Mouse (Mus musculus) liver, embryonic 13.5 days (tissue): ENCODE results near the gene Tle3. TPM values are rescaled to one million over a fixed set of nuclear protein-coding genes. Genes with fewer than 3 reads are reported as not detected.
A peak's percentile ranks its signal among the peaks of the same experiment; 100 is the strongest.

Source experiments
- ATAC-seq: fragments of 200-750 bp; cut with Nextera tagmentation; 2 replicates; pipeline ENCODE4 v1.8.0; 2017; ENCODE audit warnings: low read depth, mild to moderate bottlenecking, moderate number of reproducible peaks, moderate library complexity
- DNase-seq: peaks from one replicate; pipeline ENCODE4 v3.0.0; 2022
- H3K27ac ChIP-seq: fragments of 300-500 bp; sonication (generic); 2 replicates; pipeline ENCODE4 v1.5.1; 2015; ENCODE audit warnings: moderate library complexity, mild to moderate bottlenecking, inconsistent platforms
- H3K27me3 ChIP-seq: fragments of 300-500 bp; sonication (generic); 2 replicates; pipeline ENCODE4 v1.6.1; 2015; ENCODE audit warnings: mild to moderate bottlenecking, inconsistent platforms
- H3K36me3 ChIP-seq: fragments of 300-500 bp; sonication (generic); 2 replicates; pipeline ENCODE4 v1.6.1; 2015; ENCODE audit warnings: mild to moderate bottlenecking, inconsistent platforms
- H3K4me1 ChIP-seq: fragments of 300-500 bp; sonication (generic); replicated peaks from 2 replicates; pipeline ENCODE4 v1.6.1; 2015; ENCODE audit warnings: inconsistent platforms
- H3K4me2 ChIP-seq: fragments of 300-500 bp; sonication (generic); 2 replicates; pipeline ENCODE4 v1.6.1; 2015; ENCODE audit warnings: inconsistent platforms, mild to moderate bottlenecking, moderate library complexity
- H3K4me3 ChIP-seq: fragments of 300-500 bp; sonication (generic); replicated peaks from 2 replicates; pipeline ENCODE4 v1.5.1; 2015; ENCODE audit warnings: mild to moderate bottlenecking, inconsistent platforms
- H3K9ac ChIP-seq: fragments of 300-500 bp; sonication (generic); 2 replicates; pipeline ENCODE4 v1.6.1; 2015; ENCODE audit warnings: mild to moderate bottlenecking, inconsistent platforms
- H3K9me3 ChIP-seq: fragments of 300-500 bp; sonication (generic); replicated peaks from 2 replicates; pipeline ENCODE4 v1.6.1; 2016; ENCODE audit warnings: inconsistent platforms
- WGBS: fragments of 180-500 bp; shearing (Covaris S2); methylation state at CpG from one replicate; pipeline ENCODE4 v1.1.7; 2015; ENCODE audit not compliant: insufficient replicate concordance; 5-methylcytosine and 5-hydroxymethylcytosine counted together
- polyA plus RNA-seq: library from polyadenylated mRNA; unstranded; fragments of >200 nt; fragmentation: Nextera tagmentation; extraction: Ambion mirVana; gene quantifications from 2 replicates; pipeline ENCODE4 v1.2.1, GENCODE M21; 2015

The Tle3 gene
- polyA plus RNA-seq, 1 experiment from 2014 or later, result 3.7 TPM

- Histone ChIP-seq H3K4me2 (no peak overlapping the region), H3K9me3 (no peaks in the 10 kb centered on the region), H3K27ac (no peak overlapping the region), H3K4me3 (no peak overlapping the region), H3K4me1 (peaks cover 77% of the 10 kb centered on the region), H3K9ac (no peak overlapping the region), H3K27me3 (peaks cover 3% of the 10 kb centered on the region; the same call in 1 of the 2 replicates), H3K36me3 (no peaks in the 10 kb centered on the region; the same call in 1 of the 2 replicates)
- 62% methylated on average over 5 of the region's 5 CpGs for WGBS
- no peak for ATAC-seq
- DNase-seq, result no peak
These were observed 15.6 kb downstream of the Tle3 start for GRCm38 (mm10) chr9:61387797-61388196.

DNA sequence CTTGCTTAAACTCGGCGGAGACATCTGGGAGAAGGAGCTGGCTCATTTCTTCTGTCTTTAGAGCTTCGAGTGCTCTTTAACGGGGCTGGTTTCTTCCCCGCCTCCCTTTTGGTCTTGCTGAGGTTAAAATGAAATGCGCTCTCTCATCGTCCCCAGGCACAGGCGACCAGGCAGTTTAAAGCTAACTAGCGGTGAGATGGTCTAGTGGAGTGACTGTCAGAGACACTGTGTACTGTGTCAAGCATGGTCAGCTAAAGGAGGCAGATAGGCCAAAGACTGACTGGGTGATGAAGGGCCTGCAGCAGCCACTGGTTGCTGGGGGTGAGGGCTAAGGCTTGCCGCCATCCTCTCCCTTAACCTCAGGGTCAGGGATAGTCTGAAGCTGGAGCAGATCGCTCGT is 16.0 kb downstream of the Tle3 start:
- no peak for ATAC-seq
- no peak for DNase-seq
- no peak overlapping the region for H3K27ac ChIP-seq
- no peak overlapping the region for H3K9ac ChIP-seq
- no peaks in the 10 kb centered on the region for H3K9me3 ChIP-seq
- no peak overlapping the region for H3K4me2 ChIP-seq
- H3K27me3 ChIP-seq, result peaks cover 3% of the 10 kb centered on the region; the same call in 1 of the 2 replicates
- peaks cover 1% of the 10 kb centered on the region; the same call in 1 of the 2 replicates for H3K36me3 ChIP-seq
- peaks cover 74% of the 10 kb centered on the region for H3K4me1 ChIP-seq
- H3K4me3 ChIP-seq, result no peak overlapping the region
- 76% methylated on average over 12 of the region's 12 CpGs for WGBS

GRCm38 (mm10) chr9:61388689-61389403 is 16.7 kb downstream of the Tle3 start:
- no peak for DNase-seq
- H3K4me2 ChIP-seq, result peak overlapping the region; percentile 24; the same call in 1 of the 2 replicates

DNA sequence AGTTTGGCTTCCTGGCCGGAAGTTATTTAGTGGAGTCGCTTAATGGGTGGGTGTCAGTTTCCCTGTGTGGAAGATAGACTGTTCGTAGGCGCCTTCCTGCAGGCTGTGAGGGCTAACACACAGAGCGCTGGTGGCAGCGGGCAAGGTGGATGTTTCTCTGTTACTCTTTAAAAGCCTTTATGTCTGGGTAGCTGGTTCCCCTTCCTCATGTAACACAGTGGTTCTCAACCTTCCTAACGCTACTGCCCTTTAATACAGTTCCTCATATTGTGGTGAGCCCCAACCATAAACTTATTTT is 17.2 kb downstream of the Tle3 start:
- no peaks in the 10 kb centered on the region for H3K9me3 ChIP-seq
- DNase-seq, result no peak
- no peak for ATAC-seq
- 55% methylated on average over 7 of the region's 7 CpGs for WGBS
- H3K36me3 ChIP-seq, result peaks cover 13% of the 10 kb centered on the region
- H3K4me2 ChIP-seq, result no peak overlapping the region
- H3K4me3 ChIP-seq, result no peak overlapping the region
- no peaks in the 10 kb centered on the region for H3K27me3 ChIP-seq
- peaks cover 70% of the 10 kb centered on the region for H3K4me1 ChIP-seq
- H3K27ac ChIP-seq, result no peak overlapping the region
- no peak overlapping the region for H3K9ac ChIP-seq

More at GRCm38 (mm10) chr9:61388689-61389403, 16.7 kb downstream of the Tle3 start:
- ATAC-seq, result no peak
- Histone ChIP-seq H3K9me3 (no peaks in the 10 kb centered on the region), H3K27ac (no peak overlapping the region), H3K4me3 (no peak overlapping the region), H3K36me3 (peaks cover 8% of the 10 kb centered on the region), H3K27me3 (peaks cover 3% of the 10 kb centered on the region; the same call in 1 of the 2 replicates), H3K4me1 (peaks cover 72% of the 10 kb centered on the region), H3K9ac (no peak overlapping the region)
- WGBS, result 60% methylated on average over 14 of the region's 14 CpGs

DNA sequence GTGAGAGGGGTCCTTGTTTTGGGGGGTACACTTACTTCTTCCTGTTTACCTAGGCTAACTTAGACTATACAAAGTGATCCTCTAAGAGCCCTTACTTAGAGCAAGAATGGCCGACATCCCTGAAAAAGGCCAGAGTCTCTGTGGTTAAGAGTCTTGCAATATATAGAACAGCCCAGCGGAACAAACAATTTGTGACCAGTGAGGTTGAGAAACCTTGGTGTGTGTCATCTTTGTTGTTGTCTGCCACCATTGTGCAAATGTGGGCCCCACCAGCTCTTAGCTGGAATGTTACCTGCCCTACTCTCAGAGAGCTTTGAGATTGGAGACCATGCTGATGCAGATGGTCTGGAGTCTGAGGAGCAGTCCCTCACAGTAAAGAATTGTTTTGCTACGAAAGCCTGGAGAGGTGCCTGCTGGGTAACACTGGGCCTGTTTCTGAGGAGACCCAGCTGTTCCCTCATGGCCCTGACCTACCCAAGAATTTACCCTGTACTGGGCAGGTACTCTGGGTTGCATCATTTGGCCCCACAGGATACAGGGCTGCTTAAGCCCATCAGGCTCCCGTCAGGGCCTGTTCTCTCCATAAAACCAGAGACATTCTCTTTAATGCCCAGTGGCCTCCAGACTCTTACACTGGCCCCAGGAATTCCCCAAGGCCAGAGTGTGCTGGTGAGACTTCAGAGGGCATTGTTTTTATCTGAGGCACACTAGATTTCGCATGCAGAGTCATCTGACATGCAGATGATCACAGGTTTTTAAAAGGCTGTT is 19.6 kb downstream of the Tle3 start:
- peaks cover 54% of the 10 kb centered on the region for H3K4me1 ChIP-seq
- no peak overlapping the region for H3K4me2 ChIP-seq
- DNase-seq (no peak), ATAC-seq (0 out of 2 replicates have a peak, but pooled peaks have one; percentile 19)
- H3K4me3 ChIP-seq, result no peak overlapping the region
- H3K9me3 ChIP-seq, result no peaks in the 10 kb centered on the region
- 71% methylated on average over 5 of the region's 5 CpGs for WGBS
- no peaks in the 10 kb centered on the region for H3K27me3 ChIP-seq
- peaks cover 28% of the 10 kb centered on the region for H3K36me3 ChIP-seq
- H3K27ac ChIP-seq, result no peak overlapping the region
- H3K9ac ChIP-seq, result no peak overlapping the region

DNA sequence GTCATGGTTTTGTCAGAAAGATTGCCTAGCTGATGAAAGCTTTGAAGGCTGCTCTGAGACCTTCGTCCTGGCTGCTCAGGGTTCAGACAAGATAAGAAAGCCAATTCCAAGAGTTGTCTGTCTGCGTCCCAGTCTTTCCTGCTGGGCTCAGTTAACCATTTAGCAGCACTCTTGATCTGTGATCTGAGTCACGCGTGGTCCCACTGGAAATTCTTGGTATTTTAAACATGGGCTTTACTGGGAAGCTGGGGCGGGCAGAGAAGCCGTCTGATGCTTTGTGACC is 20.1 kb downstream of the Tle3 start:
- Histone ChIP-seq H3K27ac (no peak overlapping the region), H3K9me3 (no peaks in the 10 kb centered on the region), H3K36me3 (peaks cover 28% of the 10 kb centered on the region), H3K4me3 (no peak overlapping the region), H3K9ac (no peak overlapping the region), H3K4me1 (peaks cover 50% of the 10 kb centered on the region), H3K27me3 (no peaks in the 10 kb centered on the region), H3K4me2 (no peak overlapping the region)
- no peak for ATAC-seq
- 68% methylated on average over 6 of the region's 6 CpGs for WGBS
- no peak for DNase-seq

DNA sequence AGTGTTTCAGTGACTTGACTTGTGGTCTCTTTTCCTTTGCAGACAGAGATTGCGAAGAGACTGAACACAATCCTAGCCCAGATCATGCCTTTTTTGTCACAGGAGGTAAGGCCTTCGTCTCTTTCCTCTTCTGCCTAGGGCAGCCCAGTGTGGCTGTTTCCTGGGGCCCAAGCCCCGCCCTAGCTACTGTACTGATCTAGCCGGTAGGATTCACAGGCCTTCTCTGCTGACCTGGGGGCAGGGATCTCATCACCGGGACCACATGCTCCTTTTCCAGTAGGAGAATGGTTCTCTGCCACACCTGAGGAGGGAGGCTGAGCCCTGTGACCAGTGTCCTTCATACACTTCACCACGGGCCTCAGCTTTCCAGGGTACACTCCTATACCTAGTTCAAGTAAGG is 21.0 kb downstream of the Tle3 start:
- Histone ChIP-seq H3K9me3 (no peaks in the 10 kb centered on the region), H3K4me3 (no peak overlapping the region), H3K4me1 (peaks cover 43% of the 10 kb centered on the region), H3K27me3 (no peaks in the 10 kb centered on the region), H3K27ac (no peak overlapping the region), H3K9ac (no peak overlapping the region), H3K36me3 (peaks cover 31% of the 10 kb centered on the region), H3K4me2 (no peak overlapping the region)
- 64% methylated on average over 6 of the region's 6 CpGs for whole genome bisulfite sequencing
- DNase-seq (no peak), ATAC-seq (no peak)

DNA sequence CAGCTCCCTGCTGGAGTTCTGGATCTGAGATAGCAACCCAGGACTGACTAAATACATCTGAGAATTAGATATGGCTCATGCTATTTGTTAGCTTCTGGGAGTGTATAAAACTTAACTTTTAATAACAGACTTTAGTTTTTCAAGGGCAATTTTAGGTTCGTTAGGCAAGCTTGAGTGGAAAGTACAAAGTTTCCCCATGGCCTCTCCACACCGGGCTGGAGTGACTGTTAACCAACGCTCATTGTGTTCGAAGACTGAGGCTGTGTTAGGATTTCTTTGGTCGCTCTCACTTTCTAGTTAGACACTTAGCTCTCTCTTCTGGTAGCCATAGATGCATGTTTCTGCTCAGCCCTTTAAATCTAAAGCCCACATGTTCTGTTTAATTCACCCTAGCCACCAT is 21.7 kb downstream of the Tle3 start:
- Histone ChIP-seq H3K9ac (no peak overlapping the region), H3K9me3 (no peaks in the 10 kb centered on the region), H3K36me3 (peaks cover 38% of the 10 kb centered on the region), H3K4me2 (no peak overlapping the region), H3K4me1 (peaks cover 37% of the 10 kb centered on the region), H3K27ac (no peak overlapping the region), H3K27me3 (no peaks in the 10 kb centered on the region), H3K4me3 (no peak overlapping the region)
- no peak for DNase-seq
- WGBS, result 79% methylated on average over 5 of the region's 5 CpGs
- ATAC-seq, result no peak

DNA sequence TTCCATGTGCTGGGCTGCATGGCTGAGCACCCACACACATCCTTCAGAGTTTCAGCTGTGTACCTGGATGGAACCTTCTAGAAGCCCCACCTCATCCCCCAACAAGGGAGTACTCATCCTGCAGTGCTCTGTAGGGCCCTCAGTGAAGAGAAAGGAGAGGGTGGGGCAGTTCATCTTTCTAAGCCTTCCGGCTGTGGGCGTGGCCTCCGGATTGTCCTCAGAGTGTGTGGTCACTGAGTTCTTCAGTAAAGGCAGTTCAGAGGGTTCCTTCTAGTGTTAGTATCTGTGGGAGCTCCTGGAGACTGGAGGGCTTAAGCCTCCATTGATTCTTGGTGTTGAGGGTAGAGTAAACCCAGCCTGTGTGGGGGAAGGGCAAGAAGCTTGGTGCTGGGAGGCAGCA is 22.9 kb downstream of the Tle3 start:
- Histone ChIP-seq H3K27me3 (no peaks in the 10 kb centered on the region), H3K27ac (no peak overlapping the region), H3K4me2 (no peak overlapping the region), H3K36me3 (peaks cover 45% of the 10 kb centered on the region), H3K9me3 (no peaks in the 10 kb centered on the region), H3K4me1 (peaks cover 29% of the 10 kb centered on the region), H3K4me3 (no peak overlapping the region), H3K9ac (no peak overlapping the region)
- no peak for DNase-seq
- 73% methylated on average over 3 of the region's 3 CpGs for WGBS
- ATAC-seq, result no peak

DNA sequence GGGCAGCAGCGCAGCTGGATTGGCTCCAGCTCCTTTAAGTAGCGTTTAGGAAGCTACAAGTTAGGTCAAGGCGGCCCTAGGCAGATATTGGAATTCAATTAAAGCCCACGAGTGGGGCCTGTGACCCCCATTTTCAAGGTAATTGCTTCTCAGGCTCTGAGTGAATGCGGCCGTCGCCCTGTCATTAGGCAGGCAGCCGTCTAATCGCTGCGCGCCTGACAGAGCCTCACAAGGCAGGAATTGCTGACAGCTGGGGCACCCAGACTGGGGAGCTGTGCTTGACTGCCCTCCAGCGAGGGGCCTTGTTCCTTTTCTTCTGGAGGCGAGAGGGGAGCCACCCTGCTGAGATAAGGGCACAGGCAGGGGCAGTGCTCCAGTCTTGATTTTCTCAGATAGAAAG is 24.3 kb downstream of the Tle3 start:
- WGBS, result 68% methylated on average over 13 of the region's 13 CpGs
- Histone ChIP-seq H3K9me3 (no peaks in the 10 kb centered on the region), H3K27ac (no peak overlapping the region), H3K36me3 (peaks cover 45% of the 10 kb centered on the region), H3K9ac (no peak overlapping the region), H3K4me1 (peaks cover 19% of the 10 kb centered on the region), H3K4me2 (no peak overlapping the region), H3K4me3 (no peak overlapping the region), H3K27me3 (no peaks in the 10 kb centered on the region)
- ATAC-seq, result no peak
- no peak for DNase-seq

GRCm38 (mm10) chr9:61397130-61397529 is 25.0 kb downstream of the Tle3 start:
- no peak for ATAC-seq
- H3K27me3 ChIP-seq, result no peaks in the 10 kb centered on the region
- peaks cover 12% of the 10 kb centered on the region for H3K4me1 ChIP-seq
- peaks cover 45% of the 10 kb centered on the region for H3K36me3 ChIP-seq
- no peak for DNase-seq
- no peak overlapping the region for H3K9ac ChIP-seq
- no peak overlapping the region for H3K27ac ChIP-seq
- H3K9me3 ChIP-seq, result no peaks in the 10 kb centered on the region
- 65% methylated on average over 4 of the region's 4 CpGs for WGBS
- H3K4me3 ChIP-seq, result no peak overlapping the region
- no peak overlapping the region for H3K4me2 ChIP-seq

DNA sequence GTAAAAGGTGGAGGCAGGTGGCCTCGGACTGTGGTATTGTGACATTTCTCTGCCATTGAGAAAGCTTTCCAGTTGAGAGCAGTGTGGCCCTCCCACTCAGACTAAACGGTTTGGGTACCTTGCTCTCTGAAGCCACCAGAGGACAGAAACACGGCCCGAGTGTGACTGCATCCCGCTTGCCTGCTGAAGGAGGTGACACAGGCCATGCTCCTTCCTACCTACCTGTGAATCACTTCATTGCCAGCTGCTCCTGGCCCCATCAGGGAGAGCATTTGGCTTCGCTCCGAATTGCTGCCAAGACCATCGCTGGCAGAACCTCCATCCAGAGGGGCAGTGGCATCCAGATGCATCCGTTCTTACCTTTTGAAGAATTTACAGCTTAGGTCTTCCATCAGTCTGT is 26.0 kb downstream of the Tle3 start:
- H3K9ac ChIP-seq, result no peak overlapping the region
- 80% methylated on average over 9 of the region's 9 CpGs for WGBS
- no peaks in the 10 kb centered on the region for H3K9me3 ChIP-seq
- H3K27ac ChIP-seq, result no peak overlapping the region
- ATAC-seq (no peak), DNase-seq (no peak)
- no peak overlapping the region for H3K4me3 ChIP-seq
- peaks cover 6% of the 10 kb centered on the region; the same call in 1 of the 2 replicates for H3K4me1 ChIP-seq
- peaks cover 46% of the 10 kb centered on the region for H3K36me3 ChIP-seq
- no peaks in the 10 kb centered on the region for H3K27me3 ChIP-seq
- H3K4me2 ChIP-seq, result no peak overlapping the region
